Mouse (Mus musculus): ENCODE data around the gene Tmem183a. TPM values are rescaled to one million over a fixed set of nuclear protein-coding genes. Genes with fewer than 3 reads are reported as not detected.

The Tmem183a gene
- polyA plus RNA-seq (2012; rRNA removed) = 82.6 and 133 TPM in 2 replicates

DNA sequence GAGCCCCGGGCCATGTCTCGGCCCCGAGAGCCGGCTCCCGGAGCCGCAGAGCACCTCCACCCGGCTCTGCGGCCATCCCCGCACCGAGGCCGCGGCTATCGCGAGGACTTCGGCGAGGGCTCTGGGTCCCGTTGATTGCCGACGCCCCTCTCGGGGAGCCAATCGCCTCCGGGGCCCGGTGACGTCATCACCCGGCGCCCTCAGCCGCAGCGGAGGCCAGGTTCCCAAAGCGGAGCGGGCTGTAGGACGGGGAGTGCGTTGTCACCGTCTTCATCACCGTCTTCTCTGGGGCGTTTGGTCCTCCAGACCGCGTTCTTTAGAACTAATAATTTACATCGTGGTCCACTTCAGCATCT is at the start of gene Tmem183a:
Gene Tmem183a, minus strand, starts transcription at position 123 of the 356 bp plus-strand sequence.
- Histone ChIP-seq H3K27ac (ENCODE audit: insufficient read depth, low read depth, low read length) (peak within 1 kb of the TSS; percentile 95), H3K27me3 (ENCODE audit: control insufficient read depth, insufficient read depth, low read length) (no peaks in the 10 kb centered on the region), H3K36me3 (ENCODE audit: control insufficient read depth, insufficient read depth, low read length) (peaks cover 11% of the 10 kb centered on the region), H3K4me1 (ENCODE audit: control insufficient read depth, insufficient read depth, insufficient read length, low read length) (peaks cover 7% of the 10 kb centered on the region; the same call in 1 of the 2 replicates), H3K4me3 (ENCODE audit: low read depth, low read length) (peak within 1 kb of the TSS; percentile 83)
- WGBS = under 1% methylated on average over 38 of the region's 38 CpGs
- no peak for TF ChIP-seq CTCF (IDR thresholded peaks at IDR 0.05; ENCODE audit: extremely low read depth, insufficient read length, insufficient replicate concordance, low read depth, low read length)
- TF ChIP-seq POLR2A (IDR thresholded peaks at IDR 0.05; ENCODE audit: low read depth, low read length) = peak; percentile 95

DNA sequence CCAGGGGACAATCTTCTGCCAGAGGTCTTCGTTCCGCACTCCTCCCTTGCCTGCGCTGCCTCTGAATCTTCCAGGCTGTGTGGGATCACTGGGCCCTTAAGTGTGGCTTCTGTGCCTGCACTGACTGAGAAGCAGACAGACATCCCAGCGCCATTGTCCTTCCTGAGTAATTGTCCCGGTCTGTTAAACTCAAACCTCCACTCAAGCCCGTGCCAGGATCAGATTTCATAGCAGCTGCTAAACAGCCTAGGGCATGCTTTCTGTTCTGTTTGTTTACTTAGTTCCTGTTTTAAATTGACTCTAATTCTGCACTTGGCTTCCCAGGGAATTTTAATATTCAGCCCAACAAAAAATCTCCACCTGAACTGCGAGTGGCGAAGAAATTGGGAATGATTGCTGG is 46.3 kb upstream of the Tmem183a start:
- no peaks in the 10 kb centered on the region for H3K27me3 ChIP-seq (ENCODE audit: control insufficient read depth, insufficient read depth, low read length)
- no peak overlapping the region for H3K27ac ChIP-seq (ENCODE audit: insufficient read depth, low read depth, low read length)
- peaks cover 4% of the 10 kb centered on the region; the same call in 1 of the 2 replicates for H3K36me3 ChIP-seq (ENCODE audit: control insufficient read depth, insufficient read depth, low read length)
- peaks cover 3% of the 10 kb centered on the region; the same call in 1 of the 2 replicates for H3K4me1 ChIP-seq (ENCODE audit: control insufficient read depth, insufficient read depth, insufficient read length, low read length)
- 87% methylated on average over 8 of the region's 8 CpGs for WGBS
- no peak for TF ChIP-seq POLR2A (IDR thresholded peaks at IDR 0.05; ENCODE audit: low read depth, low read length)
- no peak for TF ChIP-seq CTCF (IDR thresholded peaks at IDR 0.05; ENCODE audit: extremely low read depth, insufficient read length, insufficient replicate concordance, low read depth, low read length)
- no peak overlapping the region for H3K4me3 ChIP-seq (ENCODE audit: low read depth, low read length)

DNA sequence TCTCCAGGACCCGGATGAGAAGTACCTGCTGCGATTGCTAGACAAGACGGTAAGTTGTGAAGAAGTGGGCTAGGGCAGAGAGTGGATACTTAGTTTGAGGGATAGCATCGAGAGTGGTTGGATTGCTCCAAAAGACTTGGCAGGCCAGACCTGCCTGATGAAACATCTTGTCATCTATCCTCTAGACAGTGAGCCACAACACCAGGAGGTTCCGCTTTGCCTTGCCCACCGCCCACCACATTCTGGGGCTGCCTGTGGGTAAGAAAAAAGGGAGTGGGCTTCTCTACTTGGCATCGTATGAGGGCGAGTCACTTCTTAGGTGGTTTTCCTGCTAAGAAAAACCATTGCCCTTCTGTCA is 44.6 kb upstream of the Tmem183a start:
- WGBS = 22% methylated on average over 8 of the region's 8 CpGs

DNA sequence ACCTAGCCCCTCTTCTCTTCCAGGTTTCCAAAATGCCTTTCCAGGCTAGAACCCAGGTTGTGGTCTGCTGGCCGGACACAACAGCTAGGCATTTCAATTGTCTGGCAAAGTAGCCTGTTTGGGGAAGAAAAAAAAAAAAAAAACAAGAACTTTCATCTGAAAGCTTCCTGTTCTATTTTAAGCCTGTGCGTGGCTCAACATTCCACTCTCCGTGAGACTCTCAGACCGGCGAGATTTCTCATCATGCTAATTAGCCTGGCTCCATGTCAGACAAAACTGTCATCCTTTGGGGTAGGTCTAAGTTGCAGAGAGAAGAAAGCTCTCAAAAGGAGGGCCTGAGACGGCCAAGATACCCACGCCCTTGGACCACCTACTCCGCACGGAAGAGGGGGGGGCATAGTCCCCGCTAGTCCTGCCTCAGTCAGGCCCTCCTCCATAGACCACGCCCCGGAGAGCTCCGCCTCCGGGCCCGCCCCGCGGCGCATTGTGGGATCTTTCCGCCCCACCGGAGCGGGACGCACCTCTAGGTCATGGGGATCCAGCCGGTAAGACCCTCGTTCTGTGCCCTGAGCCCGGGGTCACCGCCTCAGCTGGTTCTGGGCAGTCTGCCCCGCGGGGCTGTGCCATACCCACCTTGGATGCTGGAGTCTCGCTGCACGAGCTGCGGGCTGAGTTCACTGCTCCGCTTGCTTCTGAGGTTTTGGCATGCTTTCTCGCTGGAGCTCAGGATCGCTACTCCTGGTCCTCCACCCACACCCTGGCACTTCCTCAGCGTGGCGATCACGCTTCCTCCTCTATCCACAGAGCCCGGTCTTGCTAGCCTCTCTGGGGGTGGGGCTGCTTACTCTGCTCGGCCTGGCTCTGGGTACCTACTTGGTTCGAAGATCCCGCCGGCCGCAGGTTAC is 44.0 kb upstream of the Tmem183a start, which contains the start of gene Cyb5r1:
Gene Cyb5r1, plus strand, starts transcription at position 51 of the 905 bp plus-strand sequence.
- Histone ChIP-seq H3K36me3 (ENCODE audit: control insufficient read depth, insufficient read depth, low read length) (peaks cover 4% of the 10 kb centered on the region; the same call in 1 of the 2 replicates), H3K27me3 (ENCODE audit: control insufficient read depth, insufficient read depth, low read length) (no peaks in the 10 kb centered on the region), H3K4me1 (ENCODE audit: control insufficient read depth, insufficient read depth, insufficient read length, low read length) (peaks cover 3% of the 10 kb centered on the region; the same call in 1 of the 2 replicates), H3K4me3 (ENCODE audit: low read depth, low read length) (peak within 1 kb of the TSS; percentile 87), H3K27ac (ENCODE audit: insufficient read depth, low read depth, low read length) (peak within 1 kb of the TSS; percentile 4; the same call in 1 of the 2 replicates)
- WGBS = under 1% methylated on average over 43 of the region's 43 CpGs
- TF ChIP-seq CTCF (IDR thresholded peaks at IDR 0.05; ENCODE audit: extremely low read depth, insufficient read length, insufficient replicate concordance, low read depth, low read length) = no peak
- no peak; the same call in 1 of the 2 replicates for TF ChIP-seq POLR2A (IDR thresholded peaks at IDR 0.05; ENCODE audit: low read depth, low read length)

More for the DNA sequence above, 44.6 kb upstream of the Tmem183a start:
- Histone ChIP-seq H3K27ac (ENCODE audit: insufficient read depth, low read depth, low read length) (no peak overlapping the region), H3K4me3 (ENCODE audit: low read depth, low read length) (peak overlapping the region; percentile 87), H3K27me3 (ENCODE audit: control insufficient read depth, insufficient read depth, low read length) (no peaks in the 10 kb centered on the region), H3K4me1 (ENCODE audit: control insufficient read depth, insufficient read depth, insufficient read length, low read length) (peaks cover 3% of the 10 kb centered on the region; the same call in 1 of the 2 replicates), H3K36me3 (ENCODE audit: control insufficient read depth, insufficient read depth, low read length) (peaks cover 4% of the 10 kb centered on the region; the same call in 1 of the 2 replicates)
- TF ChIP-seq CTCF (IDR thresholded peaks at IDR 0.05; ENCODE audit: extremely low read depth, insufficient read length, insufficient replicate concordance, low read depth, low read length) (no peak), POLR2A (IDR thresholded peaks at IDR 0.05; ENCODE audit: low read depth, low read length) (no peak)

DNA sequence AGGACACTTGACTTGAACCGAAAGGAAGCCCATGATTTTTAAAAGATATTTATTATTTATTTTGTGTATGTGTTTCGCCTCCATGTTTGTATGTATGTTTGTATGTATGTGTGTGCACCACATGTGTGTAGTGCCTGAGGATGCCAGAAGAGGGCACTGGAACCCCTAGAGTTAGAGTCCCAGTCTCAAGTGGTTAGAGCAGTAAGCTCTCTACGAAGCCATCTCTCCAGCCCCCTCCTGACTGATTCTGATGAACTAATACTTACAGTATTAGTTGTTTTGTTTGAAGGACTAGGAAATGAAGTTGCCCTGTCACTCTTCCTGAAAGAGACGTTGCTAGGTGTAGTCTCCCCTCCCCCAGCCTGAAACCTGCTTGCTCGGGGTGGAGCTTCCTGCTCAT is 38.0 kb upstream of the Tmem183a start:
- H3K4me3 ChIP-seq (ENCODE audit: low read depth, low read length) = no peak overlapping the region
- H3K36me3 ChIP-seq (ENCODE audit: control insufficient read depth, insufficient read depth, low read length) = no peaks in the 10 kb centered on the region
- H3K27ac ChIP-seq (ENCODE audit: insufficient read depth, low read depth, low read length) = no peak overlapping the region
- no peaks in the 10 kb centered on the region for H3K27me3 ChIP-seq (ENCODE audit: control insufficient read depth, insufficient read depth, low read length)
- TF ChIP-seq CTCF (IDR thresholded peaks at IDR 0.05; ENCODE audit: extremely low read depth, insufficient read length, insufficient replicate concordance, low read depth, low read length) (peak; percentile 16; the same call in 1 of the 2 replicates), POLR2A (IDR thresholded peaks at IDR 0.05; ENCODE audit: low read depth, low read length) (no peak)
- no peaks in the 10 kb centered on the region for H3K4me1 ChIP-seq (ENCODE audit: control insufficient read depth, insufficient read depth, insufficient read length, low read length)
- 63% methylated on average over 5 of the region's 5 CpGs for WGBS

DNA sequence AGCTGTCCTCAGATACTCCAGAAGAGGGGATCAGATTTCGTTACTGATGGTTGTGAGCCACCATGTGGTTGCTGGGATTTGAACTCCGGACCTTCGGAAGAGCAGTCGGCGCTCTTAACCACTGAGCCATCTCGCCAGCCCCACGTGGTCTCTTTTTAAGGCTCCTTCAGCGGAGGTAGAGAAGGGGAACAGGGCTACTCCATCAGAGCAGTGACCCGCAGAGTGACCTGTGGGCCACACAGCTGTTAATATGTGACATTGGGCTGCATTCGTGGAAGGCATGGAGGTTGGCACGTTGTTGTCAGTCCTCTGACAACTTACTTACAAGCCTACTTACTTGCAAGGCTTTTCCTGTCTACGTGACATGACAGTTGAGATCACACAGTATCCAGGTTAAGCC is 36.4 kb upstream of the Tmem183a start:
- Histone ChIP-seq H3K27me3 (ENCODE audit: control insufficient read depth, insufficient read depth, low read length) (no peaks in the 10 kb centered on the region), H3K27ac (ENCODE audit: insufficient read depth, low read depth, low read length) (no peak overlapping the region), H3K4me3 (ENCODE audit: low read depth, low read length) (no peak overlapping the region), H3K36me3 (ENCODE audit: control insufficient read depth, insufficient read depth, low read length) (no peaks in the 10 kb centered on the region), H3K4me1 (ENCODE audit: control insufficient read depth, insufficient read depth, insufficient read length, low read length) (no peaks in the 10 kb centered on the region)
- TF ChIP-seq POLR2A (IDR thresholded peaks at IDR 0.05; ENCODE audit: low read depth, low read length) (no peak), CTCF (IDR thresholded peaks at IDR 0.05; ENCODE audit: extremely low read depth, insufficient read length, insufficient replicate concordance, low read depth, low read length) (no peak)
- 88% methylated on average over 12 of the region's 12 CpGs for WGBS

DNA sequence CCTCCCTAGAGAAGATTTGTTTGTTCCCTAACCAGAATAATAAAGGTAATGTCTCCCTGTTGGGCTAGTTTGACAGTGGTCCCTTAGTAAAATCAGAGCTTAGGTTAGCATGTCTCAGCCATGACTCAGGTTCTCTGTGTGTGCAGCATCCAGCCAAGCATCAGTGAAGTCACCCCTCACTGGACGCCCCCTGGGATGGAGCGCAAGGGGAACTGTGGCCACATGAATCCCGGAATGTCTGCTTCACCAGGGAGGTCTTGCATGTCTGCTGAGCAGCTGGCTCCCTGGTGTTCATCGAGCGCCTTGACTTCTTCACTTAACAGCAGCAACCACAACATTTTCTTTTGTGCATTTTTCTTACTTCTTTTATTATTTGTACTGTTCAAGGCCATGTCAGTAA is 32.0 kb upstream of the Tmem183a start:
- H3K27me3 ChIP-seq (ENCODE audit: control insufficient read depth, insufficient read depth, low read length) = no peaks in the 10 kb centered on the region; the same call in 1 of the 2 replicates
- H3K36me3 ChIP-seq (ENCODE audit: control insufficient read depth, insufficient read depth, low read length) = no peaks in the 10 kb centered on the region
- no peak overlapping the region for H3K4me3 ChIP-seq (ENCODE audit: low read depth, low read length)
- H3K27ac ChIP-seq (ENCODE audit: insufficient read depth, low read depth, low read length) = no peak overlapping the region
- no peaks in the 10 kb centered on the region for H3K4me1 ChIP-seq (ENCODE audit: control insufficient read depth, insufficient read depth, insufficient read length, low read length)
- 60% methylated on average over 5 of the region's 5 CpGs for WGBS
- no peak for TF ChIP-seq POLR2A (IDR thresholded peaks at IDR 0.05; ENCODE audit: low read depth, low read length)
- no peak for TF ChIP-seq CTCF (IDR thresholded peaks at IDR 0.05; ENCODE audit: extremely low read depth, insufficient read length, insufficient replicate concordance, low read depth, low read length)
